Mouse (Mus musculus): ENCODE results near the gene Casp14. TPM values are rescaled to one million over a fixed set of nuclear protein-coding genes. Genes with fewer than 3 reads are reported as not detected.

Gene Casp14
- polyA plus RNA-seq, 1 experiment from 2014 or later, result not detected

Other genes starting within 250 kb of the Casp14 start
- not detected in 2 replicates for gene Olfr1358, start 200.9 kb downstream of the Casp14 start, polyA plus RNA-seq (2014; fragmentation: Nextera tagmentation; extraction: Ambion mirVana)
- 29.3 and 32.8 TPM in 2 replicates for gene Ilvbl, start 143.9 kb downstream of the Casp14 start, polyA plus RNA-seq (2014; fragmentation: Nextera tagmentation; extraction: Ambion mirVana)
- gene Syde1, start 126.3 kb downstream of the Casp14 start, polyA plus RNA-seq (2014; fragmentation: Nextera tagmentation; extraction: Ambion mirVana), result 4.2 and 4.4 TPM in 2 replicates
- gene Olfr1357, start 100.2 kb downstream of the Casp14 start, polyA plus RNA-seq (2014; fragmentation: Nextera tagmentation; extraction: Ambion mirVana), result not detected in 2 replicates
- 0.17 and 0.24 TPM in 2 replicates for gene Ccdc105, start 34.8 kb upstream of the Casp14 start, polyA plus RNA-seq (2014; fragmentation: Nextera tagmentation; extraction: Ambion mirVana)
- 2.9 and 3.4 TPM in 2 replicates for gene Slc1a6, start 62.2 kb upstream of the Casp14 start, polyA plus RNA-seq (2014; fragmentation: Nextera tagmentation; extraction: Ambion mirVana)
- gene Olfr1356, start 133.9 kb upstream of the Casp14 start, polyA plus RNA-seq (2014; fragmentation: Nextera tagmentation; extraction: Ambion mirVana), result not detected in 2 replicates
- not detected in 2 replicates for gene Olfr1355, start 157.2 kb upstream of the Casp14 start, polyA plus RNA-seq (2014; fragmentation: Nextera tagmentation; extraction: Ambion mirVana)
- gene Olfr1354, start 194.9 kb upstream of the Casp14 start, polyA plus RNA-seq (2014; fragmentation: Nextera tagmentation; extraction: Ambion mirVana), result not detected in 2 replicates
- gene Olfr8, start 232.3 kb upstream of the Casp14 start, polyA plus RNA-seq (2014; fragmentation: Nextera tagmentation; extraction: Ambion mirVana), result not detected in 2 replicates
- not detected in 2 replicates for gene Olfr1353, start 245.0 kb upstream of the Casp14 start, polyA plus RNA-seq (2014; fragmentation: Nextera tagmentation; extraction: Ambion mirVana)